Mouse (Mus musculus): ENCODE results near the gene Polr2a.
A peak's percentile ranks its signal among the peaks of the same experiment; 100 is the strongest.

Polr2a gene

DNA sequence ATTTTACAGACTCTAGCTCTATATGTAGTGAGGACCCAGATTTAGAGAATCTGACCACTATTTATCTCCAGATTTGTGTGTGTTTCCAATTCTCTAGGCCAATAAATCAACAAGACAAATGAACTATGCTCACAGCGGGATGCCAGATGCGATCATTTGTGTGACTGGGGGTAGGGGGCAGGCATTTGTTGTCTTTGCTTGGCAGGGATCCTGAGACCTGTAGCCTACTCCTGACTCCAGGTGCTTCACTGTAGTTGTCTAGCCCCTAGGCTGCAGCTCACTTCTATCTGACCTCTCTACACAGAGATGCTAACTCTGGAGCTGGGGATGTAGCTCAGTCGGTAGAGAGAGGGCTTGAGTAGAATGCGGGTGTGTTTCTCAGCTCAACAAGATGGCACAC, 23.4 kb upstream of the Polr2a start:
- no peak for DNase-seq (ENCODE audit: low spot score)

DNA sequence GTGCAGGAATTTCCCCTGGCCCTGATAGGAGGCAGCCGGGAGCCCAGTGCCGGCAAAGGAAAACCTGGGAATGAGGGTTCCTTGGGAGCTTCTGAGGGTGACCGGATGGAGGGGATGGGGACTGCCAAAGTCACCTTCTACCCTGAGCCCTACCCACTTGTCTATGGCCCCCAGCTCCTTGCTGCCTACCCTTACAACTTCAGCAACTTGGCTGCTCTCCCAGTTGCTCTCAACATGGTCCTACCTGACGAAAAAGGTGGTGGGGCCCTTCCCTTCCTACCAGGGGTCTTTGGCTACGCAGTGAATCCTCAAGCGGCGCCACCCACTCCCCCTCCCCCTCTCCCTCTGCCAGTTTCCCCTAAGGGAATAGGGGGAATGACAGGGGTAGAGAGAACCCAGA, 20.5 kb upstream of the Polr2a start:
- DNase-seq (ENCODE audit: low spot score): no peak

DNA sequence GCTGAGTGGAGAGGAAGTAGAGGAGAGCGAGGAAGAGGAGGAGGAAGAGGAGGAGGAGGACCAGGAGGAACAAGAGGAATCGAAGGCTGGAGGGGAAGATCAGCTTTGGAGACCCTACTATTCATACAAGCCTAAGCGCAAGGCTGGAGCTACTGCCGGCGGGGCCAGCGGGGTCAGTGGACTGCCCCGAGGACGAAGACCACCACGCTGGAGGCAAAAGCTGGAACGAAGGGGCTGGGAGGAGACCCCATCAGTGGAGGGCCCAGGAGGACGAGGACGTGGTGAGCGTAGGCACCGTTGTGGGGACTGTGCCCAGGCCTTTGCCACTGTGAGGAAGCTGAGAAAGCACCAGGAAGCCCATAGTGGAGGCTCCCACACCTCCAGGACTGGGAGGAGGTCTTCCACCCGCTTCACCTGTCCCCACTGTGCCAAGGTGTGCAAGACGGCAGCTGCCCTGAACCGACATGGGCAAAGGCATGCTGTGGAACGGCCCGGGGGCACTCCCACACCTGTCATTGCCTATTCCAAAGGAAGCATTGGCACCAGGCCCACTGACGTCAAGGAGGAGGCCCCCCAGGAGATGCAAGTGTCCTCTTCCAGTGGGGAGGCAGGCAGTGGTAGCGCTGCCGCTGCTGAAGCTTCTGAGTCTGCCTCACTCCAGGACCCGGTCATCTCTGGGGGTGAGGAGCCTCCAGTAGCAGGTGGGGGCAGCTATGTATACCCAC, 20.0 kb upstream of the Polr2a start:
- no peak for DNase-seq (ENCODE audit: low spot score)

DNA sequence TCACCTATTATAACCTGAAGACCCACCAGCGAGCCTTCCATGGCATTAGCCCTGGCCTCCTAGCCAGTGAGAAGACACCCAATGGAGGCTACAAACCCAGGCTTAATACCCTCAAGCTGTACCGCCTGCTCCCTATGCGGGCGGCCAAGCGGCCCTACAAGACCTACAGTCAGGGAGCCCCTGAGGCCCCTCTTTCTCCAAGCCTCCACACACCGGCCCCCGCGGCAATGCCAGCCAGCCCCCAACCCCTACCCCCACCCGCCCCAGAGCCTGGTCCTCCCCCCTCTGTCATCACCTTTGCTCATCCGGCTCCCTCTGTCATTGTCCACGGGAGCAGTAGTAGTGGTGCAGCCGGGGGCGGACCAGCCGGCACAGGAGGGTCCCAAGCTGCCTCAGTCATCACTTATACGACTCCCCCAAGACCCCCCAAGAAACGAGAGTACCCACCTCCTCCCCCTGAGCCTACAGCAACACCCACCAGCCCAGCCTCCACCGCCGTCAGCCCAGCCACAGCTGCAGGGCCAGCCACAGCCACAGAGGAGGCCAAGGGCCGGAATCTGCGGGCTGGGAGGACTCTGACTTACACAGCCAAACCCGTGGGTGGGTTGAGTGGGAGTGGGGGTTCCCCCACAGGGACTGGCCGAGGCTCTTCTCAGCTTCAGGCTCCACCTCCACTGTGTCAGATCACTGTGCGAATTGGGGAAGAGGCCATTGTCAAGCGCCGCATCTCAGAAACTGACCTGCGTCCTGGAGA, 19.2 kb upstream of the Polr2a start:
- DNase-seq (ENCODE audit: low spot score): no peak

DNA sequence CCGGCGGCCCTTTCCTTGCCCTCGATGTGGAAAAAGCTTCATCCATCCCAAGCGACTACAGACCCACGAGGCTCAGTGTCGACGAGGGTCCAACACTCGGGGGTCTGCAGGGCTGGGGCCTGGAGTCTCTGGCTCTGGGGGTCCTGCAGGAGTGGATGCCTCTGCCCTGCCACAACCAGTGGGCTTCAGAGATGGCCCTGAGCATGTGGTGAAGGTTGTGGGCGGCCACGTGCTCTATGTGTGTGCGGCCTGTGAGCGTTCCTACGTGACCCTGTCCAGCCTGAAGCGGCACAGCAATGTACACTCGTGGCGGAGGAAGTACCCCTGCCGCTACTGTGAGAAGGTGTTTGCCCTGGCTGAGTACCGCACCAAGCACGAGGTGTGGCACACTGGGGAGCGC, 18.1 kb upstream of the Polr2a start:
- no peak for DNase-seq (ENCODE audit: low spot score)

DNA sequence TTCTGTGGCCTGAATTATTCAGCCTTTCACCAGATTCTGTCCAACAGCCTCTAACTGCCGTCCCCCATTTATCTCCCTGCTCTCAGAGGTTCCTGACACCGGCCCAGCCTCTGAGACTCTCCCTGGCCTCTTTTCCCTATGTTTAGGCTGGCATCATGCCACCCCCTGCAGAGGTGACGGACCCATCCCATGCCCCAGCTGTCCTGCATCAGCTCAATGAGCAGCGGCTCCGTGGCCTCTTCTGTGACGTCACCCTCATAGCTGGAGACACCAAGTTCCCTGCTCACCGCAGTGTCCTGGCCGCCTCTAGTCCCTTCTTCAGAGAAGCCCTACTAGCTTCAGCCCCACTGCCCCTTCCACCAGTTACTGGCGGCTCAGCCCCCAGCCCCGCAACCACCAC, 17.3 kb upstream of the Polr2a start:
- no peak for DNase-seq (ENCODE audit: low spot score)

DNA sequence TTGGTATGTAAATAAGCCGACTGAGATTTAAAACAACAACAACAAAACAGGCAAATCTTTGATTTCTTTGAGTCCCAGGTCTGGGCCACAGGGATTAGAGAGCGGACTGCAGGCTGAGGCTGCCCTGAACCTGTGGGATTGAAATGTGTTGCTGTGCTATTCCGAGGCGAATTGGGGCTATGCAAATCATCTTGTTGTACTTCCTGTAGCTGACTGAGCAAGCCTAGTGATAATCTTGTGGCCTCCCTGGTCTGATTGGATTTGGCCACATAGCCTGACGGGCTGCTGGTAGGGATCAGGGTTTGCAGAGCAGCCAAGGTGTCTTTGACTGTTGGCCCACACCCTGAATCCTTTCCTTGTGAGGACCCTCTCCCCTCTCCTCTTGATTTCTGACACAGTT, 16.5 kb upstream of the Polr2a start:
- no peak for DNase-seq (ENCODE audit: low spot score)

DNA sequence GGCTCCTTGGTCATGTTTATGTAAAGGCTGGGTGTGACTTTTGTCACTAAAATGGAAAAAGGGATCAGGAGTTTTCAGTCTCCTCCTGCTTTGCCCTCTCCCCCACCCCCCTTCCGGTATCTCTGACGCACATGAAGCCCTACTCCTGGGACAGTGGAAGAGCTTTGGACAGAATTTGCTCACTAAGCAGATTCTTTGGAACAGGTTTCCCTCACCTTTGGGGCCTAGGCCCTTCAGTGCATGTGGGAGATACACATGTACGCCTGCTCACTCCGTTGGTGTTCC, 9.1 kb upstream of the Polr2a start:
- peak; percentile 59 for DNase-seq (ENCODE audit: low spot score)

DNA sequence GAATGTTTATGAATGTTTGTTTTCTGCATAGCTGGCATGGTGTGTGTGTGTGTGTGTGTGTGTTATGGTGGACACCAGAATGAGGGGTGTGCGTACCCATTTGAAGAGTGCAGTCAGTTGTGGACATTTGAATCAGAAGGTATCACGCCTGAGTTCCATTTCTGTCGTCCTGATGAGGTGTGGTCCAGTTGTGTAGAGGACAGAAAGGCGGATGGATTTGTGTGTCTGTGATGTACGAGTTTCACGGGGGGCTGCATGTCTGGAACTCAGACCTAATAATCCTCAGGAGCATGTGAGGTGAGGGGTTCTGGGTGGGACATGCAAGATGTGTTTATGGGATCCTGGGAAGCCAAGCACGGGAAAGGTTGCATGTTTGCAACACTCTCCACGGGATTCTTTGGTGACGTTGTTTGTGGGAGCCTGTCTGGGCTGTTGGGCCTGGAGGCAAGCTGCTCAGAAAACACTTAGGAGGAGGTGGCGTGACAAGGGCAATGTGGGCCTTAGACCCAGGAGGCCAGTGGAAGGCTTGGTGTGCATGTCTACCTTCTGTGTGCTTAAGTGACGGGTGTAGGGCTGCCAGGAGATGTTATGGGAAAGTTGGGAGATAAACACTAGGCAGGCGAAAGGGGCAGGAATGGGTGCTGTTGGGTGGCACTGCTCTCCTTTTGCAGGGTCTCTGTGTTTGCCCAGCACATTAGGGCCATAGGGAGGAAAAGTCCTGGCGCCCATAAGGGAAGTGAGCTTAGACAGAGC, 8.6 kb upstream of the Polr2a start:
- peak; percentile 27 for DNase-seq (ENCODE audit: low spot score)

DNA sequence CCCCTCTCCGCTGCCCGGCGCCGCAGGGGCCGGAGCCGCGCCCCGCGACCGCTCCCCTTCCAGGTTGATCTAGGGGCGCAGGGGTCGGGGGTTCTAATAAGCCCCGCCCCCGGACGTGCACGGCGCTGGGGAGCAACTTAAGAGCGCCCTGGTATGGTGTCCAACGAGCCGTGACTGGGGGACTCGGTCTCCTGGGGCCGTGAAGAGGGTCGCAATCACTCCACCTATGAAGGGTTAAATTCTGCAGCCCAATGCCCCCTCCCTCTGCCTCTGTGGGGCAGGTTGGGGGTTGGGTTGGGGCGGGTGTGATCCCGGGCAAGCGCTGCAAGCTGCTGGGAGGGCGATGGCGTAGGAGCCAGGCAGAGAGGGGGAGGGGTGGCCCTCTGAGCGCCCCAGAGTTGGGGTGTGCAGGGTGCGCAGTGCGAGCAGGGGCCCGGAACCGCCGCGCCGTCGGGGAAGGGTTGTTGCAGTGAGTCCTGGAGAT, 7.7 kb upstream of the Polr2a start:
- DNase-seq (ENCODE audit: low spot score): peak; percentile 72

DNA sequence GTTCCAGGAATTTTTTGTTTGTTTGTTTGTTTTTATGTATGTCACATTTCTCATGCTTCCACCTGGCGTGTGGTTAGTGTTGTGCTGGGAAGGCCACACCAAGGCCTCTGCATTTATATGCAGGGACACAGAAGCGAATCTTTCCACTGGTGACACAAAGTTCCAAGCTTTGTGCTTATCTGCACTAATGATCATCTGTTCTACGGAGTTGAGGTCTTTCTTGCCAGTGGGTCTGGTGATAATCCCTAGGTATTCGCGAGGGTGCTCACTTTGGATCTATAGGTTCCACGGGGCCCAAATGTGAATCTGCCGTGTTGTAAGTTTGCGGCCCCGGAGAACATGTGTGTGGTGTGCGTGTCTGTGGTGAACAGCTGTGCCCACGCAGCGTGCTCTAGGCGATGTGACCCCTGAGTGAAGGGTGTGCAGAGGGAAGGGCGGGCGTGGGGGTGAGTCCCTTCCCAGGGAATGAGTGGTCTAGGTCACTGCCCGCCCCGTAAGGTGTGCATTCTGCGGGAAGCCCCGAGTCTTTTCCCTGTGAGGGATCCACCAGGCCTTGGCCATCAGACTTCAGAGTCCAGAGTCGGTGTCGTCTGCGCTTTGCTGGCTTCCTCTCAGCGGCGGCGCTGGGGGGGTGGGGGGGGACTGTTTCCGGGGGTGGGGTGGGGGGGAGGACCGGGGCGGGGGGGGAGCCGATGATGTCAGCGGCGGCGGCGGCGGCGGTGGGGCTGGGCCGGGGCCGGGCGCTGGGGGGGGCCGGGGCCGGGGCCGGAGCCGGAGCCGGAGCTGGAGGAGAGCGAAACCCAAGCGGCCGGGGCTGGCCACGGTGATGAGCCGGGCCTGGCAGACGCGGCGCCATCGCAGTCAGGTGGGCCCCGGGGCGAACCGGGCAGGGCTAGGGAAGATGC, 7.0 kb upstream of the Polr2a start, which contains the start of gene Zbtb4:
TSS of gene Zbtb4 (plus strand) at position 692 of the 905 bp plus-strand sequence.
- DNase-seq (ENCODE audit: low spot score): peak; percentile 24

DNA sequence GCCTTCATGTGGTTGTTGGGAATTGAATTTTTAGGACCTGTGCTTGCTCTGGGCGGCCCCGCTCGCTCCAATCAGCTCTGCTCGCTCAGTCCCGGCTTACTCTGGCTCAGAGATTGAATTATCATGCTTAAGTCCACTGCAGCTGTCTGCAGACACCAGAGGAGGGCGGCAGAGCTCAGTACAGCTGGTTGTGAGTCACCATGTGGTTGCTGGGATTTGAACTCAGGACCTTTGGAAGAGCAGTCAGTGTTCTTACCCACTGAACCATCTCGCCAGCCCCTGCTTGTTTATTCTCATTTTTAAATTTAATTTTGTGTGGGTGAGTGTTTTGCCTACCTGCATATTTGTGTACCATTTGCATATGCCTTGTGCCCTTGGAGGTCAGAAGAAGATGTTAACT, 5.1 kb upstream of the Polr2a start:
- no peak for DNase-seq (ENCODE audit: low spot score)

DNA sequence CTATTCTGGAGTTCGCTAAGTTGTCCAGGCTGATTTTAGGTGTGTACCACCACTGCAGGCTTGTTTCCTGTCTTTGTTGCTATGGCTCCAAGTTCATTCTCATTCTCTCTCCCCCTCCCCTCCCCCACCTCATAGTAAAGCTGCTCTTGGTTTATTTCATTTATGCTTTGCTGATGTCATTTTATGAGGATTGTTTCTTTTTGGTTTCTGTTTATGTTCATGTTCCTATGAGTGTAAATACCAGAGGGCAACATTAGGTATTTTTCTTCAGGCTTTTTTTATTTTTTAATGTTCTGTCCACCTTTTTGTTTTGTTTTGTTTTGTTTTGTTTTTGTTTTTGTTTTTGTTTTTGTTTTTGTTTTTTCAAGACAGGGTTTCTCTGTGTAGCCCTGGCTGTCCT, 3.4 kb upstream of the Polr2a start, which contains the start of gene Slc35g3:
TSS of gene Slc35g3 (minus strand) at position 101 of the 400 bp plus-strand sequence.
- no peak for DNase-seq (ENCODE audit: low spot score)

DNA sequence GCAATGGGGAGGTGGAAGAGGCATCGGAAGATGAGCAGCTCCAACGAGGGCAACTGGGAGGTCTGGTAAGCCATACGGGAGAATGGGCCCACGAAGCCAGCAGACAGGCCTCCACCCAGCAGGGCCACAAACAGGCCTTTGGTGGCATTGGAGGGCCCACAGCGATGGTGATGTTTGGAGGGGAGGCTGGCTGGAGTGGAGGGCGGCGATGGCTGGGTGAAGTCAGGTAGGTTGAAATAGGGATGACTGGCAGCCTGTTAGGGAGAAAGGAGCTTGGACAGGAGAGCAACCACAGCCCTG, 2.4 kb upstream of the Polr2a start:
- no peak for DNase-seq (ENCODE audit: low spot score)

DNA sequence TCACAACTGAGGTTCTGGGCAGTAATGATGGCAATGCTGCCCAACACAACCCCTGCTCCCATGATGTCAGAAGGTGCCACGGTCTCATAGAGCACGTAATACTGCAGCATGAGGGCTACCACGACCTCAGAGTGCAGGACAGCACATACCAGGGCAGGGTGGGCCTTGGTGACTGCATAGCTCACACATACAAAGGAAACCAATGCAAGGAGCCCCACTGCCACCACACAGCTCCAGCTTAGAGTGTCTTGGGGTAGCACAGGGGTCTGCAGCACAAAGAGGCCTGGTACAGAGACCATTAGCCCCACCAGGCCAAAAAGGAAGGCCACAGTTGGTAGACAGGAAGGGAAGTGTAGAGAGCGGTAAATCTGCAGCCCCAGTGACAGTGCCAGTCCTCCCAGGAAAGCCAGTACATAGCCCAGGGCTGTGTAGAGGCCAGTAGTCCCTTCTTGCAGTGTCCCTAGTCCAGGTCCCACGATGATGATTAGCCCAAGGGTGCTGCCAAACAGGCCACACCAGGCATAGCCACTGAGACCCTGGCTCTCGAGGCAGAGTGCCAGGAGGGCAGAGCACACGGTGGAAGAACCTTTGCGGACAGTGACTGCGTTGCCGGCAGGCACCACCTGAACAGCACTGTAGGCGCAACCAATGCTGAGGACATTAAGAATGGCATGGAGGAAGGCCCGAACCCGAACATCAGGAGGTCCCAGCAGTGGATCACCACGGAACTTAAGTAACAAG, 1.9 kb upstream of the Polr2a start:
- no peak for DNase-seq (ENCODE audit: low spot score)

DNA sequence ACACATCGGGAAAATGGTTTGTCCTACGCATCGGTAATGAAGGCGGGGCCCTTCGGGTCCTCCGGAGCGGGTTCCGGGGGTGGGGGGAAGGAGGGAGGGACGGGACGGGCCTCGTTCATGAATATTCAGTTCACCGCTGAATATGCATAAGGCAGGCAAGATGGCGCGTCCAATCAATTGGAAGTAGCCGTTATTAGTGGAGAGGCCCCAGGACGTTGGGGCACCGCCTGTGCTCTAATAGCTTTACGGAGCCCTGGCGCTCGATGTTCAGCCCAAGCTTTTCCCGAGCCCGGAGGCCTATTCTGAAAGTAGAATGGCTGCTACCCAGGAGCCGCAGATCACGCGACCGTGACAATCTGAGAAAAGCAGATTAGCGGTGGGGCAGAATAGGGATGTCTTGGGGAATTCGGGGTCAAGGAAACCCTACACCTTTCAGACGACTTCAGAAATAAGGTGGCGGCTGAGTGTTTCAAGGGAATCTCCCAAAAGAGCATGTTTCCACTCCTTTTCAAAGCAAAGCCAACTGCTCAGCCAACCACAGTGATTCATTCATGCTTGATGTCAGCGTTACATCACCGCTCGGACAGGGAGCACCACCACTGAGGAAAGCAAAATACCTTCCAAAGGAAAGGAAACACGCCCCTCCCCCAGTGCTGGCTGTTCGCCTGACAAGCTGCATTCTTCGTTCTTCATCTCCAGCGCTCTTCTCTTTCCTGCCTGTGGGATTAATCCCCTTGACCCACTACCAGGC, 709 bp upstream of the Polr2a start:
- DNase-seq (ENCODE audit: low spot score): peak; percentile 94

DNA sequence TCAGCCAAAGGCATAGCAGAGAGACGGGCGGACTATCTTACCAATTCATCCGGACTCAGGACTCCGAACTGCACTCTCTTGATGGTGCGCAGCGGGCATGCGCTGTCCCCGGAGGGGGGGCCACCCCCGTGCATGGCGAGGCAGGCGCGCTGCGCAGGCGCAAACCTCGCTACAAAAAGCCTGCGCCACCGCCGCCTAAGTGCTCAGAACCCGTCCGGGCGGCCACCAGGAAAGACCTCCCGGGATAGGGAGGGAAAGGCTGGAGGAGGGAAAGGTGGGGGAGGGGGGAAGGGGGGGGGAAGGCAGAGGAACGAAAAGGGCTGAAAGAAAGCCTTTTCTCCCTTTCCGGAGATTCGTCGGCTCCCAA, 364 bp downstream of the Polr2a start:
- peak; percentile 96 for DNase-seq (ENCODE audit: low spot score)

DNA sequence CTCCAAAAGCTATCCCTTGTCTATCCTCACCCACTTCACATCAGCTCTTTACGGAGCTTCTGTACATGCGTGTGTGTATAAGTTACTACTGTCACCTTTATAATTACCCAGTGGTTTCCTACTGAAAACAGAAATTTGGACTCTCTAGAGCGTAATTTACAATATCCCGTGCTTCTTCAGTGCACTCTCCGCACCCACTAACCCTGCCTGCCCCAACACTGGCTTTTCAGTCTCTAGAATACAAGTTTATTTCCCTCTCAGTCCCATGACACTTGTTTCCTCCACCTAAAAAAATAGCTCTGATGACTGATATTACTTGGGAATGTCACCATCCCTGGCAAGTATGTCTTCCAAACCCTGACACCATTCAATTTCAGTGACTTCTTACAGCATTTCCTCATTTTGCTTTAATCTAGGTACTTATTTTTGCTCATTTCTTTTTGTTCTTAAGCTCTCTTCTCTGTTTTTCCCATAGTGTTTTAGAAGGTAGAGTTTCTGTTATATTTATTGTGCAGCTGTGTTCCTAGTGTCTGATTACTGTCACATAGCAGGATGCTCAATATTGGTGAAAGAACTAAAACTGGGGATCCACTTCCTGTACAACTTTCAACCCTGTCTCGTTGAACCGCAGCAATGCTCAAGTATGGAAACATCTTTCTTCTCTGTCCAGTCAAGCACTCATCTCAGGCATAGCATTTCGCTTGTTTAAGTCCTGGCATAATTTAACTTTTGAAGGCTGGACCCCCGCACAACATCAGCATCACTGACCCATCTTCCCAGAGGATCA, 941 bp downstream of the Polr2a start:
- DNase-seq (ENCODE audit: low spot score): no peak

DNA sequence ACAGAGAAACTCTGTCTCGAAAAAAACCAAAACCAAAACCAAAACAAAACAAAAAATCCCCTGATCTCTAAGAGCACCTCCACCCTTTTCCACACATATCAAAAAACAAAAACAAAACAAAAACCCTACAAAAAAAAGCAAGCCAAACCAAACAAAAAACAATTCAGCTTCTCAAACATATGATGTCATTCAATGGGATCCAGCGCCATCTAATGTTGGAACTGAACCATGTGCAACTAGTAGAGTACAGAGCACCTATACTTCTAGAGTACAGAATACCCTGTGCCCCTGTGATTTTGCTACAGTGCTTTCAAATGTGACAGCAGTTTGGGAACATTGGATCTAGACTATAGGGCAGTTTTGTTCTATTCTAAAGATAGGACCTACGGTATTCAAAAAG, 3.7 kb downstream of the Polr2a start:
- DNase-seq (ENCODE audit: low spot score): peak; percentile 72

DNA sequence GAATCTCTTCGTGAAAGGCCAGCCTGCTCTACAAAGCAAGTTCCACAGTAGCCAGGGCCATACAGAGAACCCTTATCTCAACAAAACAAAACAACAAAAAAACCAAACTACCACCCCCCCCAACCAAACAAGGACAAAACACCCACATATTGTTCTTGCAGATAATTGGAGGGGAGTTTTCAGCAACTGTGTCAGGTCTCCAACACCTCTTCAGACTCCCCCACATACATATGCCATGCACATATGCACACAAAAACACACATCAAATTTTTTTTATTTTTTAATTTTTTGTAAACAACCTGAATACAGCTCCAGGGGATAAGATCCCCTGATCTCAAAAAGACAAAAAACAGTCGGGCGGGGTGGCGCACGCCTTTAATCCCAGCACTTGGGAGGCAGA, 4.2 kb downstream of the Polr2a start:
- DNase-seq (ENCODE audit: low spot score): no peak
